Mouse (Mus musculus) CH12.LX (cell line): ENCODE data around the gene Cebpb.

Source experiments
- BHLHE40 ChIP-seq: IDR thresholded peaks from 2 replicates; pipeline ENCODE4 v1.6.1; 2011; ENCODE audit warnings: mild to moderate bottlenecking, low read depth, low read length, improper control_type of control experiment
- CHD1 ChIP-seq: IDR thresholded peaks from 2 replicates; pipeline ENCODE4 v1.6.1; 2012; ENCODE audit warnings: low read depth, low read length, improper control_type of control experiment, inconsistent platforms
- CHD2 ChIP-seq: IDR thresholded peaks from 2 replicates; pipeline ENCODE4 v1.6.1; 2011; ENCODE audit warnings: low read length, improper control_type of control experiment
- CTCF ChIP-seq, 2 experiments: IDR thresholded peaks in 1 of 2; conservative IDR thresholded peaks in 1 of 2; 2 replicates each; pipeline ENCODE4 v1.5.1; 2011 to 2012; ENCODE audit warnings: low read depth in 2 of 2, low read length in 2 of 2, improper control_type of control experiment in 1 of 2, inconsistent platforms in 1 of 2, mild to moderate bottlenecking in 1 of 2, moderate library complexity in 1 of 2
- EP300 ChIP-seq: IDR thresholded peaks from 2 replicates; pipeline ENCODE4 v1.6.1; 2011; ENCODE audit warnings: low read length, improper control_type of control experiment
- ETS1 ChIP-seq: conservative IDR thresholded peaks from 2 replicates; pipeline ENCODE4 v1.6.1; 2012; ENCODE audit warnings: low read depth, mild to moderate bottlenecking, inconsistent platforms, low read length, improper control_type of control experiment, moderate library complexity
- MAX ChIP-seq: IDR thresholded peaks from 2 replicates; pipeline ENCODE4 v1.6.1; 2011; ENCODE audit warnings: low read length, improper control_type of control experiment
- POLR2A ChIP-seq: IDR thresholded peaks from 2 replicates; pipeline ENCODE4 v1.6.1; 2011; ENCODE audit warnings: low read depth, mild to moderate bottlenecking, improper control_type of control experiment, low read length
- SMC3 ChIP-seq: IDR thresholded peaks from 2 replicates; pipeline ENCODE4 v1.6.1; 2011; ENCODE audit warnings: low read depth, low read length, improper control_type of control experiment
- TBP ChIP-seq: conservative IDR thresholded peaks from 2 replicates; pipeline ENCODE4 v1.6.1; 2011; ENCODE audit warnings: low read depth, low read length, improper control_type of control experiment

- TF ChIP-seq TBP = no peak
- no peak for TF ChIP-seq ETS1
- no peak for TF ChIP-seq EP300
- TF ChIP-seq SMC3 = no peak
- TF ChIP-seq CHD1 = no peak
- TF ChIP-seq CTCF (conservative IDR thresholded peaks at IDR 0.05 in 1 of 2, IDR thresholded peaks at IDR 0.05 in 1 of 2; ENCODE audit: low read depth in 2 of 2, low read length in 2 of 2) = no peak
- no peak for TF ChIP-seq BHLHE40
- TF ChIP-seq POLR2A = no peak
- TF ChIP-seq MAX = no peak
- TF ChIP-seq CHD2 = no peak
Measured at GRCm38 (mm10) chr2:167658712-167659111, 30.0 kb upstream of the Cebpb start.
